Mouse (Mus musculus): ENCODE measurements around the gene Dync1i1.

Gene Dync1i1

DNA sequence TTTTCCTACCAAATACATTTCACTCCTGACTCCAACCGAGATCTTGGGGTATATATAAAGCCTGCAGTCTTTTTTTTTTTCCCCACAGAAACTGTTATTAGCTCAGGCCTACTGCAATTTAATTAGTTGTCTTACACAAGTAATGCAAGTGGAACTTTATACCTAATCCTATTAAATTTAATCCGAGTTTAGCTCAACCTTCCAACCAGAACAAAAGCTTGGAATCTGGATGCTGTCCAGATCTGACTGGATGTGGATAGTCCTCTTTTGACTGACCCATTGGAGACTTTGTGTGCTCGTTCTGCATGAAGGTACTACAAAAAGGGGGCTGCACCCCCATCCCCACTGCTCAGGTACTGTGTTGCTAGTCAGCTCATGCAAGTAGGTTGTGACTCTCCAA, 328.5 kb downstream of the Dync1i1 start:
- DNase-seq (ENCODE audit: low spot score in 2 of 2) = no peak

DNA sequence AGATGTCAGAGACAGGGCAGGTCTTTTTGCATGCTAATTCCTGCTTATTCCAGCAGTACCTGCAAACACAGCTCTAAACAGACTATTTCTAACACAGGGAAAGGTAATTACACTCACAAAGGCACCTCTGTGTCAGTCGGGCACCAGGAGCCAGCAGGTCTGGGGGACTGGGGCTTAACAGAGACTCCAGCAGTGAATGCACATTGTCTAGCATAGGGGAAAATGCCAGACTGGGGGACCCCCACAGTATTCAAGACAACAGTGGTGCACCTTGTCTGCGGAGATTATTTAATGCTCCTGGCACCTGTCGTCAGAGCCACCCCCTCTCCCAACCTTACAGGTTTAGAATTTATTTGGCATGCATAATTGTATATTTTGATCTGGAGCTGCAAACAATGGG, 333.1 kb downstream of the Dync1i1 start:
- DNase-seq (ENCODE audit: low spot score in 2 of 2) = no peak

DNA sequence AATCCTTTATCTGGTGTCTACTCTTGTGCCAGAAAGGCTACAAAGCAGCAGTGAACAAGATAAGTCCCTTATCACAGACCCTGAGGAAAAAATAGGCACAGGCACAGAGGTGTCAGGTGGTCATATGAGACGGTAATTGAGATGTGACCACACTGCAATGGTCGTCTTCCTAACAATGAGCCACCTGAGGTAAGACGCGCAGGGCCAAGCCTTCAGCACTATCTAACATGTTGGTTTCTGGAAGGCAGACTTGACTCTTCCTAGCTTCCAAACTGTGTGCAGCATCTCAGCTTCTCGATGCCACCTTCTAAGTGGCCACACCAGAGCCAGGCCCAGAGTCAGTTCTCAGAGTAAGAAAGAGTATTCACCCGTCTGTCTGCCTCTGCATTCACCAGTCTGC, 341.8 kb downstream of the Dync1i1 start:
- DNase-seq (ENCODE audit: low spot score in 2 of 2) = no peak

DNA sequence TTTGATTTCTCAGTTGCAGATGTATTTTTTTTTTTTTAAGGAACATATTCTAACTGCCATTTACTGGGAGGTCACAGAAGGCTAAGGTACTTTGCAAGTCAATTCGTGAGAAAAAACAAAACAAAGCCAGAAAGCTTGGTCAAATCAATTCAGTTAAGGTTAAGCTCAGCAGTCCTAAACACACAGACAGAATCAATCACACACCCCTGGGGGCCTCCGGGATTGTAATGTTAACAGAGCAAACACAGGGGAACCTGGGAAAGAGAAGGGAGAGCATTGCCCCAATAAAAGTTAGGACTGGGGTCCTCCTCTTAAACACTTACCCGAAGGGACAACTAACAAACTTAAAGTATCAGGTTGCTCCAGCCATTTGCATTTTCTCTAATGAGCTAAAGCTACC, 344.6 kb downstream of the Dync1i1 start:
- no peak for DNase-seq (ENCODE audit: low spot score in 2 of 2)

DNA sequence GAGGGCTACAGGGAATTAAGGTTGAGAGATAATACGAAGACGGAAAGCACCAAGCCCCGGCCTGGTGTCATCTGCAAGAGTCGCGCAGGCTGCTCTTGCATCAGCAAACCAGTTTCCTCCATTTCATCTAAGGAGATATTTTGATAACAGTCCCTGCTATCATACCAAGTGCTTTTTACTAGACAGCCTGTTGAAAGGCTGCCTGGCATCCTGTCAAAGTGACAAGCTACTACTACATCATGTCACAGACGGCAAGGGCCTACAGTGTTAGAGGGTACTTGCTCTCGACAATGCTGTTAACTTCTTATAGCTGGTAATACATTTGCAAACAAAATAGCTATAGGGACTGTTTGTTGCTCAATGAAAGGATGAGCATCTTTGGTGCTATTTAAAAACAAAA, 345.6 kb downstream of the Dync1i1 start:
- DNase-seq (ENCODE audit: low spot score in 2 of 2) = no peak

DNA sequence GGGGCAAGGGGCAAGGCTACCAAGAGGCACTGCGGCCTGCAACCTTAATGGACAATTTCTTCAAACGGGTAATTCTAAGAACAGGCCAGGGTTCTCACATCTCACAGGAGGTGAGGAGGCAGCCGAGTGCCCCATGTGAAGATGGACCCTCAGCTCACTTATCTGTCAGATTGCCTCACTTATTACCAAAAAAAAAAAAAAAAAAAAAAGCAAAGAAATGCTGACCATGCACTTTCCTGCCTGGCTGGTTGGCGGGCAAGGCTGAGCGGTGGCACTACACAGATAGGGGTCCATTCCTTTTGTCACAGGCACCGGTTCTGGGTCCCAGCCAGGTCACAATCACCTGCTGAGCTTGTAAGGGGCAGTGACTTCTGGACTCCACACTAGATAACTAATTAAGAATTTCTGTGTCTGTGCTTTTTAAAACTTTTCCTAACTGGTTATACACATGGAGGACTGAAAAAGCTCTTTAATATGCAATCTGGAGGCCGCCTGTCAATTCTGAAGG, 350.6 kb downstream of the Dync1i1 start:
- no peak for DNase-seq (ENCODE audit: low spot score in 2 of 2)

DNA sequence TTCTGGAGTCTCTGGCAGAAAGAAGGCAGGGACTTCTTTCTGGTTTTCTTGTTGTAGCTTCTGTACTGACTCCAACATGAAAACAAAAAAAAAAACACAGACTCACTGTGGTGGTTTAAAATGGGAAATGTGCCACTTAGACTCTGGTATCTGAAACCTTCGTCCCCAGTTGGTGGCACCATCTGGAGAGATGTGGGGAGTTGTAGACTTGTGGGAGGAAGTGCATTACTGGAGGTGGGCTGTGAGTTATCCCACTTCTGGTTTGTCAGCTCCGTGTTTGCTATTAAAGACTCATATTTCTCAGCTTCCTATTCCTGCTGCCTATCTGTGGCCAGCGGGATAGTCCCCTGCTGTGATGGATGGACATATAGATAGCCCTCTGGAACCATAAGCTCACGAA, 351.8 kb downstream of the Dync1i1 start:
- DNase-seq (ENCODE audit: low spot score in 2 of 2) = peak in 1 of 2 experiments; percentile 7

All from frontal cortex, postnatal 36 days (tissue).